Mouse (Mus musculus) stomach, postnatal 0 days (tissue): ENCODE measurements around the gene Prss42. TPM values are rescaled to one million over a fixed set of nuclear protein-coding genes. Genes with fewer than 3 reads are reported as not detected.
A peak's percentile ranks its signal among the peaks of the same experiment; 100 is the strongest.

ENCODE experiments used
- ATAC-seq: fragments of 200-750 bp; cut with Nextera tagmentation; 2 replicates; pipeline ENCODE4 v1.8.0; 2017; ENCODE audit not compliant: low FRiP score, low TSS enrichment
- DNase-seq: peaks from one replicate; pipeline ENCODE4 v3.0.0-alpha.2; 2016; ENCODE audit warnings: low spot score
- H3K27ac ChIP-seq: fragments of 300-500 bp; sonication (generic); replicated peaks from 2 replicates; pipeline ENCODE4 v1.5.1; 2014; ENCODE audit warnings: mild to moderate bottlenecking, control low read depth
- H3K27me3 ChIP-seq: fragments of 300-500 bp; sonication (generic); 2 replicates; pipeline ENCODE4 v1.6.1; 2014; ENCODE audit warnings: low read length; ENCODE audit not compliant: control insufficient read depth, insufficient read depth
- H3K36me3 ChIP-seq: fragments of 300-500 bp; sonication (generic); 2 replicates; pipeline ENCODE4 v1.6.1; 2014; ENCODE audit warnings: low read length, mixed read lengths; ENCODE audit not compliant: control insufficient read depth, insufficient read depth
- H3K4me1 ChIP-seq: fragments of 300-500 bp; sonication (generic); replicated peaks from 2 replicates; pipeline ENCODE4 v1.6.1; 2014; ENCODE audit warnings: antibody characterized with exemption; ENCODE audit not compliant: control insufficient read depth, insufficient read depth
- H3K4me2 ChIP-seq: fragments of 300-500 bp; sonication (generic); replicated peaks from 2 replicates; pipeline ENCODE4 v1.6.1; 2014; ENCODE audit warnings: low read depth, mild to moderate bottlenecking, control low read depth, moderate library complexity
- H3K4me3 ChIP-seq: fragments of 300-500 bp; sonication (generic); 2 replicates; pipeline ENCODE4 v1.5.1; 2014; ENCODE audit warnings: low read depth, low read length, control low read depth
- H3K9ac ChIP-seq: fragments of 300-500 bp; sonication (generic); 2 replicates; pipeline ENCODE4 v1.6.1; 2014; ENCODE audit warnings: mild to moderate bottlenecking, low read length, control low read depth, mixed read lengths
- H3K9me3 ChIP-seq: fragments of 300-500 bp; sonication (generic); 2 replicates; pipeline ENCODE4 v1.6.1; 2016; ENCODE audit warnings: low read length; ENCODE audit not compliant: control insufficient read depth
- CTCF ChIP-seq: IDR thresholded peaks from 2 replicates; pipeline ENCODE4 v1.5.1; 2016; ENCODE audit warnings: antibody characterized with exemption, low read depth, mild to moderate bottlenecking, moderate library complexity
- EP300 ChIP-seq: optimal IDR thresholded peaks from 2 replicates; pipeline ENCODE3; 2016; ENCODE audit warnings: antibody characterized with exemption
- WGBS: fragments of 180-500 bp; shearing (Covaris S2); extraction: QIAGEN DNeasy Blood & Tissue Kit; methylation state at CpG from one replicate; pipeline ENCODE4 v1.1.7; 2014; 5-methylcytosine and 5-hydroxymethylcytosine counted together
- polyA plus RNA-seq: library from polyadenylated mRNA; unstranded; fragments of >200 nt; fragmentation: Nextera tagmentation; extraction: Ambion mirVana; gene quantifications from 2 replicates; pipeline ENCODE4 v1.2.1, GENCODE M21; 2015

Prss42 gene
- polyA plus RNA-seq, 1 experiment from 2014 or later = not detected

- no peak for DNase-seq
- TF ChIP-seq CTCF (no peak), EP300 (no peak)
- H3K9ac ChIP-seq = no peak overlapping the region
Observed at GRCm38 (mm10) chr9:110757816-110758215, 40.1 kb upstream of the Prss42 start.

GRCm38 (mm10) chr9:110758605-110759004, 39.4 kb upstream of the Prss42 start:
- no peak overlapping the region for H3K4me2 ChIP-seq
- 50% methylated on average over 8 of the region's 8 CpGs for WGBS
- no peaks in the 10 kb centered on the region for H3K9me3 ChIP-seq
- 0 out of 2 replicates have a peak, but pooled peaks cover 2% of the 10 kb centered on the region for H3K4me1 ChIP-seq
- H3K9ac ChIP-seq = no peak overlapping the region
- ATAC-seq (no peak), DNase-seq (no peak)
- H3K27me3 ChIP-seq = no peaks in the 10 kb centered on the region
- no peaks in the 10 kb centered on the region for H3K36me3 ChIP-seq
- no peak overlapping the region for H3K27ac ChIP-seq
- H3K4me3 ChIP-seq = no peak overlapping the region
- TF ChIP-seq CTCF (no peak), EP300 (no peak)

More at GRCm38 (mm10) chr9:110757816-110758215, 40.1 kb upstream of the Prss42 start:
- H3K4me2 ChIP-seq = no peak overlapping the region
- H3K4me3 ChIP-seq = no peak overlapping the region
- 0 out of 2 replicates have a peak, but pooled peaks cover 2% of the 10 kb centered on the region for H3K4me1 ChIP-seq
- no peaks in the 10 kb centered on the region for H3K9me3 ChIP-seq
- WGBS = 85% methylated on average over 5 of the region's 5 CpGs
- ATAC-seq = no peak; the same call in 1 of the 2 replicates
- no peaks in the 10 kb centered on the region for H3K27me3 ChIP-seq
- H3K36me3 ChIP-seq = no peaks in the 10 kb centered on the region
- H3K27ac ChIP-seq = no peak overlapping the region

- WGBS = 49% methylated on average over 2 of the region's 2 CpGs
- ATAC-seq = peak; percentile 59; the same call in 1 of the 2 replicates
- no peaks in the 10 kb centered on the region for H3K36me3 ChIP-seq
- no peak overlapping the region for H3K27ac ChIP-seq
- H3K9me3 ChIP-seq = no peaks in the 10 kb centered on the region
- peak; percentile 68 for DNase-seq
- no peaks in the 10 kb centered on the region for H3K27me3 ChIP-seq
- H3K9ac ChIP-seq = no peak overlapping the region
- H3K4me3 ChIP-seq = no peak overlapping the region
- H3K4me1 ChIP-seq = 0 out of 2 replicates have a peak, but pooled peaks cover 2% of the 10 kb centered on the region
- no peak overlapping the region for H3K4me2 ChIP-seq
- TF ChIP-seq CTCF (peak; percentile 82), EP300 (no peak)
Observed at GRCm38 (mm10) chr9:110759265-110759664, 38.7 kb upstream of the Prss42 start.

- Histone ChIP-seq H3K27me3 (no peaks in the 10 kb centered on the region), H3K4me3 (no peak overlapping the region), H3K4me1 (0 out of 2 replicates have a peak, but pooled peaks cover 2% of the 10 kb centered on the region), H3K9ac (no peak overlapping the region), H3K4me2 (no peak overlapping the region), H3K27ac (no peak overlapping the region), H3K9me3 (no peaks in the 10 kb centered on the region), H3K36me3 (no peaks in the 10 kb centered on the region)
- 74% methylated on average over 8 of the region's 8 CpGs for WGBS
- no peak for DNase-seq
- no peak for ATAC-seq
- TF ChIP-seq CTCF (no peak), EP300 (no peak)
Observed at GRCm38 (mm10) chr9:110760886-110761285, 37.1 kb upstream of the Prss42 start.

- no peaks in the 10 kb centered on the region for H3K9me3 ChIP-seq
- no peak for ATAC-seq
- no peaks in the 10 kb centered on the region for H3K36me3 ChIP-seq
- H3K27me3 ChIP-seq = no peaks in the 10 kb centered on the region
- H3K27ac ChIP-seq = no peak overlapping the region
- WGBS = 77% methylated on average over 10 of the region's 10 CpGs
- H3K4me2 ChIP-seq = no peak overlapping the region
- no peak overlapping the region for H3K9ac ChIP-seq
- no peak for DNase-seq
- H3K4me1 ChIP-seq = 0 out of 2 replicates have a peak, but pooled peaks cover 2% of the 10 kb centered on the region
- H3K4me3 ChIP-seq = no peak overlapping the region
- TF ChIP-seq CTCF (no peak), EP300 (no peak)
Observed at GRCm38 (mm10) chr9:110762763-110763162, 35.2 kb upstream of the Prss42 start.

GRCm38 (mm10) chr9:110763405-110763804, 34.6 kb upstream of the Prss42 start:
- Histone ChIP-seq H3K4me2 (no peak overlapping the region), H3K4me1 (0 out of 2 replicates have a peak, but pooled peaks cover under 1% of the 10 kb centered on the region), H3K36me3 (no peaks in the 10 kb centered on the region), H3K27ac (no peak overlapping the region), H3K9me3 (no peaks in the 10 kb centered on the region), H3K9ac (no peak overlapping the region), H3K27me3 (no peaks in the 10 kb centered on the region), H3K4me3 (no peak overlapping the region)
- TF ChIP-seq EP300 = no peak
- TF ChIP-seq CTCF = no peak
- no peak for ATAC-seq
- DNase-seq = no peak
- WGBS = 63% methylated on average over 2 of the region's 2 CpGs
